Mouse (Mus musculus) mouse trophoblast stem cell (cell line): ENCODE data around the gene Fam20c.

Source experiments
- in situ Hi-C, 2 experiments: fragments of 300-500 bp; cut with MseI, MboI; formaldehyde crosslinking; loops; 2 replicates in 1 of 2; 3 replicates in 1 of 2; pipeline ENCODE4 v1.15.1; 2025

Gene Fam20c

GRCm38 (mm10) chr5:138756311-138757085, 2.2 kb downstream of the Fam20c start:
- in situ Hi-C loops = no loop called here

DNA sequence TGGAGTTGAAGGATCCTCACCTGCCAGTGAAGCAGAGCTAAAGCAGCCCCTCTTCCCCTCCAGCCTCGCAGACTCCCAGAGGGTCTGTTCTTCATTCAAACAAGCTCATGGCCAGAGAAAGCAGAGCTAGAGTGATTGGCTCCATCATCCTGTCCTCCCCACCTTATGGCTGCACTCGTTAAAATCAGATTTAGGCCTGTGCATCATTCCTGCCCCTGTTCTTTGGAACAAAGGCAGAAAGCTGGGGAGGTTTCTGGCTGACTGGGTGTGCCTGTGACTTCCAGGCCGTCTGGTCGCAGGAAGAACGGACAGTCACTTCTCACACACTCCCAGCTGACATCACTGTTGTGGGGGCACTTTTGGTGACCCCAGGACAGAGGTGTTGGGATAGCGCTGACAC, 2.8 kb downstream of the Fam20c start:
- in situ Hi-C loops = no loop called here

DNA sequence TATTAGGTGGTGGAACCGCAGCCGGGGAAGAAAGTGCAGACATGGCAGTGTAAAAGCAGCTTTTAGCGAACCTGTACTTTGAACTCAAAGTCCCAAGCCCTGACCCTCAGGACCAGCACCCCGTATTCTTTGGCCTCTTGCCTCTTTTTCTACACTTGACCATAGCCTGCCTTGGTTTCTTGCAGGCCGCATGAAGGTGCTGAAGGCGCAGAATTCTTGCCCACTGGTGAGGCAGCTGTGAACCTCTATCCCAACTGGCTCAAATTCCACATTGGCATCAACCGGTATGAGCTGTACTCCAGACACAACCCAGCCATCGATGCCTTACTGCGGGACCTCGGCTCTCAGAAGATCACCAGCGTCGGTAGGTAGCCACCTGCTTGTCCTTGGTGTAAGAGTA, 3.3 kb downstream of the Fam20c start:
- in situ Hi-C loops = no loop called here

GRCm38 (mm10) chr5:138758533-138758932, 4.2 kb downstream of the Fam20c start:
- in situ Hi-C loops = no loop called here

- in situ Hi-C loops = no loop called here
These were observed 7.6 kb downstream of the Fam20c start for GRCm38 (mm10) chr5:138761836-138762334.

GRCm38 (mm10) chr5:138762361-138762760, 8.0 kb downstream of the Fam20c start:
- in situ Hi-C loops = no loop called here

DNA sequence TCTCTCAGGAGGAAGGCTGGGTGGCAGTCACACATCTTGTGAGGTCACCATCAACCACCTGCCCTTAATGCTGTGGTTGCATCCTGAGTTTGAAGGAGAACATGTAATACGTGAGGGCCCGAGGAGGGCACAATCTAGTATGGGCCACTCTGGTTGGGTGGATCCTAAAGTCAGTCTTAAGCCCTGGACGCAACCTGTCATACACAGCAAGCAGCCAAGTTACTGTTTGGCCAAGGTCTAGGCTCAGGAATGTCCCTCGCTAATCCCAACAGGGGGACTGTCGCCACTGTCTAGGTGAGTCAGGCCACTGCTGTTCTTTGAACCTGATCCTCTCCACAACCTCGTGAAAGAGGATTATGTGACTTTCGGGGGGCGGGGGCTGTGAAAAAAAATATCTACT, 10.3 kb downstream of the Fam20c start:
- in situ Hi-C loops = no loop called here

GRCm38 (mm10) chr5:138767650-138768049, 13.3 kb downstream of the Fam20c start:
- in situ Hi-C loops = no loop called here

DNA sequence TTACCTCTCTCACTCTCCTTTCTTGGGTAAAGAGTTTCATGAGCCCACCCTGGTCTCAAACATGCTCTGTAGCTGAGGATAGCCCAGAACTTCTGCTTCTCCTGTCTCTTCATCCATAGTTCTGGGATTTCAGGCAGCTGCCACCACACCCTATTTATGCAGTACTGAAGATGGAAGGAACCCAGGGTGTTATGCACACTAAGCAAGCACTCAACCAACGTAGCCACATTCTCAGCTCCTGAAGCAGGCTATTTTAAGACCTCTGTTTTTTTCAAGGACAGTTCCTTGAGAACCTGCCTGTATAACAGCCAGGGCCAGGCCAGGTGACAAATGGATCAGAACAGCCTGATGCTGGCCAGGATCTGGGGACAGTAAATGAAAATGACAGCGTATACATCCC, 14.4 kb downstream of the Fam20c start:
- in situ Hi-C loops = no loop called here

DNA sequence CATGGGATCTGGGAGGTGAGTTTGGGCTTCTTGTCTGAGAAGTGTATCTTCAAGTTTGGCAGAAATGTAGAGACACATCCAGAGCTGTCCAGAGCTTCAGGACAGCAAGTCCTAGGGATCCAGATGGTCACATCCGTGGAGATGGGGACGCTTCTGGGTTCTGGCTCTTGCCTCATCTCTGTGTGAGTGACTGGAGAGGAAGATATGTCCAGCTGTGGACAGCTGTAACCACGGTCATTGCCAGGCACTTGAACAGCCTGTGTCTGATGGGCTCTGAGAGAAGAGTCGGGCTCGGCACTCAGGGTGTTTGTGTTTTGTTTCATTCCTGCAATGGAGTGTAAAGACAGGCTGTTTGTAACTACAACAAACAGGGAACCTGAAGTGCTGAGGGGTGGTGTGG, 14.8 kb downstream of the Fam20c start:
- in situ Hi-C loops = no loop called here

GRCm38 (mm10) chr5:138775096-138775495, 20.8 kb downstream of the Fam20c start:
- in situ Hi-C loops = no loop called here

DNA sequence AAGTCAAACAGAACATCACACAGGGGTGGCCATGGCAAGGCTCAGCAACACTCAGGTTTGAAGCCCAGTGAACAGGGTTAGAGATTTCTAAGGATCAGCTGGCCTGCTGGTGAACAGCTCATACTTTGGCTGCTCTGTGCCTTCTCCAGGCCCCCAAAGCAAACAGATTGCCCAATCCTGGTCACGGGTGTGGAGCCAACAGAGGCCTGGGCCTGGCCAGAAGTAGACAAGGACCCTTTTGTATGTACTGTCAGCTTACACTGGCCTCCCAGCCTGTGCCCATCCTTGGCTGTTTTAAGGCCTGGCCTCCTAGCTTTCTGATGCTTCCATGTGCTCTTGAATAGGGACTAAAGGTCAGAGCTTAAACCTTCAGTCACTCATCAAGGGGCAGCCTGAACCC, 22.0 kb downstream of the Fam20c start:
- in situ Hi-C loops = no loop called here

DNA sequence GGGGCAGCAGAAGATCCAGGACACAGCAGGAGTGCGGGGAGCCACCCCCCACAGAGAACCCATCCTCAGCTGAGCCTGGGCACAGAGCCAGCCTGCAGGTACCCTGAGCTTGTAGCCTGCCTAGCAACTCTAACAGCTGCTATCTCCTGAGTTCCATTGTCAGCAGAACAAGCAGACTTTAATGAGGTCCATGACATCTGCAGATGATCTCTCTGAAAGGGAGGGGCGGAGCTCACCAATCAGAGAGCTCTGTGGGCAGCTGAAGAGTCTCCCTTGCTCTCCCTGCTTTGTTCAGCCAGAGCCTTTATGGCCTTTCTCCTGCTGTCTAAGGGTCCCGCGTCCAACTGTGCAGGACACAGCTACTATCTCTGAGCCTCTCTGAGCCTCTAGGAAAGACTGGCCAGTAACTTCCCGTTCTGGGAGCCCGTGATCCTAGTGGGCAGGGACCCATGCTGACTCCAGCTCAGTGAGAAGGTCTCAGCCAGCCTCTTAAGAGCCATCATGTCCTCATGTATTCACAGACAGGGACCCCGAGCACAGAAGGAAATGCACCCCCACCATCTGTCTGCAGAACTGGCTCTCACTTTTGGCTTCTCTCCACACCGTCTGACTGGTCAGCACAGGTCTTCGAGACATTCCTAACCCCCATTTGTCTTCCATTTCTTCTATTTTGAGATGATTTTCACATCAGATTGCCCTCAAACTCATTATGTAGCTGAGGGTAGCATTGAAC, 24.6 kb downstream of the Fam20c start:
- in situ Hi-C loops = no loop called here

DNA sequence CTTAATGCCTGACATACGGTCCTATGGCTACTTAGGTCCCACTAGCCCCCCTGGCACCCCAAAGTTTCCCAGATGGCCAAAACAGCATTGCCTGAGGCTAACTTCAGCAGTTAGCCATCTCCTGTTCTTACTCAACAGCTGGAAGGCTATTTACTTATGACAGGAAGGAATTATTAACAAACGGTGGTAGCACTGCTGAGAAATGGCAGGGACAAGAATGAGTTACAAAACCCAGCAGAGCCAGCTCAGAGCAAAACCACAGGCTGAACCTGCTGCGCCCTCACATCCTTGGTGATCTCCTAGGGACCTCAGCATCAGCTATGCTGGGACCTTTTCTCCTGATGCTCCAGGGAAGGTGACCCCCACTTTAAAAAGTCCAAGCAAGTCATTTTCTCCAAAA, 25.3 kb downstream of the Fam20c start:
- in situ Hi-C loops = no loop called here

- in situ Hi-C loops = no loop called here
These were observed 28.4 kb downstream of the Fam20c start for GRCm38 (mm10) chr5:138782697-138783096.

- in situ Hi-C loops = no loop called here
These were observed 28.9 kb downstream of the Fam20c start for GRCm38 (mm10) chr5:138783181-138783580.

DNA sequence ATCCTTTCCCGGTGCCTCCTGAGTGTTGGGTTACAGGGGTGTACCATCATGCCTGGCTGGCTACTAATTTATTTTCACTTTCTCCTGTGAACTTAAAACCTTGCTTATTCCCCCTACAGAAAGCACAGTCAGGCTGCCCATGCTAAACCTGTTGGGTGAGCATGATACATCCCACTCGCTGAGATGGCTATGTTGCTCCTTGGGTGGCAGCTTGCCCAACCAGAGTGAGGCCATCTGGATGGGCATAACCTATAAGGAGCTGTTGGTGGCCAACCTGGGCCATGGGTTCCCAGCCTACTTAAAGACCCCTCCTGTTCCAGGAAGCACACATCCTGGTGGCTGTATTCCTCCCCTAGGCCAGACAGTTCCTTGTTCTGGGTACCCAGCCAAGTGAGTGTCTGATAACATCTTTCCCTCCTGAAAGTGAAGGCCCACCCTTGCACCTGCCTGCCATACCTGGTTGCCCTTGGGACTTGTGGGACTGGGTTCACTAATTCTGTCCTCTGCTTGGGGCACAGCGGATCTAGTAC, 31.7 kb downstream of the Fam20c start:
- in situ Hi-C loops = no loop called here

DNA sequence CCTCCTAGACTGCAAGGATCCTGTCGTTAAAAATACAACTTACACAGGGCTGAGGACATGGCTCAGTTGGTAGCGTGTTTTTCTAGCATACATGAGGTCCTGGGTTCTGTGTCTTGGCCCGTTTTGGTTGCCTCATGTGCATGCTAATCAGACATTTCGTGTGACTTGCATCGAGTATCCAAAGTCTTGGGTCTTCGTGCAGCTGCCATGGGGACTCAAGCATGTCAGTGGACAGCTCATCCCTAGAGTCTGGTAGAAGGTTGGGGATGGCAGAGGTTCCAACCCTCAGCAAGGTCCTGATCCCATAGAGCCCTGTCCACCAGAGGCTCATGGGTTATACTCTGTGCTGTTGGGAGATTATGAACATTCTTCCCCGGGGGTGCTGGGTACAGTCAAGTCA, 33.3 kb downstream of the Fam20c start:
- in situ Hi-C loops = no loop called here

- in situ Hi-C loops = no loop called here
These were observed 34.3 kb downstream of the Fam20c start for GRCm38 (mm10) chr5:138788481-138789211.

GRCm38 (mm10) chr5:138790954-138791480, 36.7 kb downstream of the Fam20c start:
- in situ Hi-C loops = no loop called here

DNA sequence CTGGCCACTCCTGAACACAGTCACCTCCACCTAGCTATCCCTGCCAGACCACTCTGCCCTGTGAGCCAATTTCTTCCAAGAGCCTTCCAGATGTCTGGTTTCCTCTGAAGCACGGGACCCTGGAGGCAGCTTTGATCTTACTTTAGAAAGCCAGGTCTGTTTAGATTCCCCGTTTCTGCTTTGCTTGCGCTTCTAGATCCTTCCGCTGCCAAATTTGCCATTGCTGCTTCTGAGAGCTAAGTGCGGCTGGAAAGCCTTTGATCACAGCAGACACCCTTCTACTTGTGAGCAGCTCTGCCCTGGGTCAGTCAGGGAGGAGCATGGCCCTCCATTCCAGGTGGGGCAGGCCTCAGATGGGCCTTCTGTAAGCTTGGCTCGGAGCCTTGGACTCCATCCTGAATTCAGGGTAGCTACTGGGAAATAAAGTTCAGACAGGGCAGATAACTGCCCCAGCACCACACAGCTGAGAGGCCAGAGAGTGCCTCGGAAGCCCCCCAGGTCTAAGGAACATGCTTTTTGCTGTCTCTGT, 47.3 kb downstream of the Fam20c start:
- in situ Hi-C loops = no loop called here

GRCm38 (mm10) chr5:138804286-138804685, 50.0 kb downstream of the Fam20c start:
- in situ Hi-C loops = no loop called here
